Mouse (Mus musculus) spleen, adult 2 months (tissue): ENCODE measurements around the gene Rcan1.

ENCODE experiments used
- CTCF ChIP-seq: fragments of 200-500 bp; IDR thresholded peaks from 2 replicates; pipeline ENCODE4 v1.5.1; 2011; ENCODE audit warnings: mild to moderate bottlenecking, inconsistent platforms; ENCODE audit not compliant: insufficient read depth, insufficient read length, insufficient replicate concordance; ENCODE audit errors: extremely low read depth
- POLR2A ChIP-seq: fragments of 200-500 bp; IDR thresholded peaks from 2 replicates; pipeline ENCODE4 v1.6.1; 2011; ENCODE audit warnings: low read depth, low read length, inconsistent platforms

DNA sequence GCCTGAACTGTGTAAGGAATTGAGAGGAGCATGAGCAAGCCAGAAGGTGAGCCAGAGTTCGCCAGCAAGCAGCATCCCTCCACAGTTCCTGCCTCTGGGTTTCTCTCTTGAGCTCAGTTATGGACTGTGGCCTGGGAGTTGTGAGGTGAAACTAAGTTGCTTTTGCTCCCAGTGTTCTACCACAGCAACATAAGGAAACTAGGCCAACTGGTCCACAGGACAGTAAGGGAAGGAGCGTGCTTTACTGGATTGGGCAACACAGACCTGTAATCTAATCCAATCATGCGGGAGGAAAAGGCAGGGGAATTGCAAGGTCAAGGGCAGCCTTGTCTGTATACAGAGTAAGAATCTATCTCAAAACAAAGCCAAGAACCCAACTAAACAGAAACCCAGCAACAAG is 37.5 kb downstream of the Rcan1 start:
- no peak for TF ChIP-seq CTCF
- no peak for TF ChIP-seq POLR2A
